Mouse (Mus musculus) hindbrain, embryonic 16.5 days (tissue): Measurements from ENCODE around the gene Ftcd. TPM values are rescaled to one million over a fixed set of nuclear protein-coding genes. Genes with fewer than 3 reads are reported as not detected.

Source experiments
- polyA plus RNA-seq: library from polyadenylated mRNA; unstranded; fragments of >200 nt; fragmentation: Nextera tagmentation; extraction: Ambion mirVana; gene quantifications from 2 replicates; pipeline ENCODE4 v1.2.1, GENCODE M21; 2015

Ftcd gene
- polyA plus RNA-seq, 1 experiment from 2014 or later: 0.08 TPM

Other genes starting within 250 kb of the Ftcd start
- gene Dip2a, start 230.4 kb upstream of the Ftcd start, polyA plus RNA-seq: 18.0 and 20.1 TPM in 2 replicates
- gene AC141477.1, start 135.2 kb upstream of the Ftcd start, polyA plus RNA-seq: not detected in 2 replicates
- gene Pcnt, start 132.9 kb upstream of the Ftcd start, polyA plus RNA-seq: 5.5 and 7.1 TPM in 2 replicates
- 0.16 TPM in 1 of 2 replicates, not detected in the other for gene 2610028H24Rik, start 126.6 kb upstream of the Ftcd start, polyA plus RNA-seq
- gene Mcm3ap, start 106.7 kb upstream of the Ftcd start, polyA plus RNA-seq: 43.8 and 57.2 TPM in 2 replicates
- gene Ybey, start 106.5 kb upstream of the Ftcd start, polyA plus RNA-seq: 5.1 and 5.9 TPM in 2 replicates
- 41.6 and 50.7 TPM in 2 replicates for gene Lss, start 44.1 kb upstream of the Ftcd start, polyA plus RNA-seq
- gene Spatc1l, start 13.4 kb upstream of the Ftcd start, polyA plus RNA-seq: 0.14 TPM in 1 of 2 replicates, not detected in the other
- gene Col6a2, start 48.0 kb downstream of the Ftcd start, polyA plus RNA-seq: 20.0 and 35.2 TPM in 2 replicates
- 26.5 and 43.1 TPM in 2 replicates for gene Col6a1, start 150.5 kb downstream of the Ftcd start, polyA plus RNA-seq